ENCODE assay signal across 17 mouse cellular contexts in genomic region chr15:99431967-99432366, GRCm38 (mm10). TPM values are rescaled to one million over a fixed set of nuclear protein-coding genes. Genes with fewer than 3 reads are reported as not detected.
DNase-seq lines count a peak whose midpoint lies in the region; ATAC-seq and TF ChIP-seq lines count a peak whose summit lies in the region.
"Had no signal": no experiment of that assay in that cellular context is flagged by ENCODE, and none has a peak within 500 bp of the region (broad histone marks: within the 10 kb centered on the region; RNA-seq: fewer than 3 reads in every experiment).

No protein-coding gene starts in this region.

- ATAC-seq in heart, embryonic 16.5 days (replicated peaks; ENCODE audit: extremely low read depth, insufficient read depth, low FRiP score) = 0 out of 2 replicates have a peak, but pooled peaks have one; percentile 15
- ATAC-seq in limb, embryonic 15.5 days (ENCODE audit: insufficient number of reproducible peaks, low FRiP score, low TSS enrichment, low read depth) = no peak
- no peak for ATAC-seq in forebrain, embryonic 13.5 days

- DNase-seq in adrenal gland, postnatal 14 days = peak; percentile 29
- DNase-seq in adrenal gland, adult 8-10 months = no peak
- peak; percentile 40 for DNase-seq in kidney, adult 2 months
- no peak for DNase-seq in kidney, adult 8-10 months
- no peak for DNase-seq in frontal cortex, postnatal 25 days (ENCODE audit: low spot score in 2 of 2)
- DNase-seq: adrenal gland, postnatal 10 days; cerebellum, adult 9-11 months; right cerebral cortex, adult 18-20 months; thymus, postnatal 36 days had no signal

- H3K4me1 ChIP-seq in kidney, adult 2 months (ENCODE audit: control insufficient read depth, insufficient read depth, low read length) = peaks cover 3% of the 10 kb centered on the region; the same call in 1 of the 2 replicates
- peaks cover 30% of the 10 kb centered on the region for H3K4me1 ChIP-seq in heart, embryonic 16.5 days (ENCODE audit: control insufficient read depth, insufficient read depth, low read length)
- peaks cover 61% of the 10 kb centered on the region for H3K4me1 ChIP-seq in limb, embryonic 15.5 days
- H3K4me1 ChIP-seq in forebrain, embryonic 13.5 days = peaks cover 11% of the 10 kb centered on the region

- no peak overlapping the region; the same call in 1 of the 2 replicates for H3K9ac ChIP-seq in heart, embryonic 16.5 days (ENCODE audit: low read length)
- no peak overlapping the region for H3K9ac ChIP-seq in limb, embryonic 15.5 days
- no peak overlapping the region for H3K9ac ChIP-seq in forebrain, embryonic 13.5 days
- H3K9ac ChIP-seq: lung, embryonic 15.5 days had no signal

- TF ChIP-seq POLR2A in kidney, adult 2 months (IDR thresholded peaks at IDR 0.05; ENCODE audit: low read depth, low read length) = no peak

- no peaks in the 10 kb centered on the region for H3K36me3 ChIP-seq in kidney, adult 2 months (ENCODE audit: control insufficient read depth, insufficient read depth, low read length)
- peaks cover 27% of the 10 kb centered on the region for H3K36me3 ChIP-seq in heart, embryonic 16.5 days (ENCODE audit: control insufficient read depth, insufficient read depth)
- peaks cover 54% of the 10 kb centered on the region for H3K36me3 ChIP-seq in limb, embryonic 15.5 days
- H3K36me3 ChIP-seq in forebrain, embryonic 13.5 days (ENCODE audit: poor library complexity, severe bottlenecking) = peaks cover 69% of the 10 kb centered on the region

- WGBS in kidney, adult 2 months = 30% methylated on average over 8 of the region's 8 CpGs
- WGBS in heart, embryonic 16.5 days = 42% methylated on average over 8 of the region's 8 CpGs
- WGBS in limb, embryonic 15.5 days = 78% methylated on average over 8 of the region's 8 CpGs
- 95% methylated on average over 8 of the region's 8 CpGs for WGBS in forebrain, embryonic 13.5 days

- no peak overlapping the region for H3K4me3 ChIP-seq in kidney, adult 2 months (ENCODE audit: insufficient read depth, low read depth, low read length)
- H3K4me3 ChIP-seq in heart, embryonic 16.5 days (ENCODE audit: low read length) = no peak overlapping the region
- no peak overlapping the region for H3K4me3 ChIP-seq in limb, embryonic 15.5 days
- H3K4me3 ChIP-seq in forebrain, embryonic 13.5 days = no peak overlapping the region
- H3K4me3 ChIP-seq: erythroblast, embryonic 14.5 days; lung, embryonic 15.5 days; megakaryocyte, embryonic 14.5 days had no signal

- TF ChIP-seq CTCF in kidney, adult 2 months (conservative IDR thresholded peaks at IDR 0.05; ENCODE audit: insufficient read depth, insufficient read length, low read depth, low read length) = no peak

- no peak overlapping the region for H3K4me2 ChIP-seq in heart, embryonic 16.5 days (ENCODE audit: low read depth, low read length)
- H3K4me2 ChIP-seq in limb, embryonic 15.5 days = no peak overlapping the region
- no peak overlapping the region for H3K4me2 ChIP-seq in forebrain, embryonic 13.5 days
- H3K4me2 ChIP-seq: liver, embryonic 11.5 days; lung, embryonic 15.5 days had no signal

- no peaks in the 10 kb centered on the region for H3K9me3 ChIP-seq in heart, embryonic 16.5 days (replicated peaks; ENCODE audit: control insufficient read depth, low read length)
- H3K9me3 ChIP-seq in limb, embryonic 15.5 days = no peaks in the 10 kb centered on the region
- no peaks in the 10 kb centered on the region for H3K9me3 ChIP-seq in forebrain, embryonic 13.5 days (replicated peaks)
- H3K9me3 ChIP-seq: lung, embryonic 15.5 days; megakaryocyte, embryonic 14.5 days had no signal

- no peak overlapping the region for H3K27ac ChIP-seq in kidney, adult 2 months (ENCODE audit: insufficient read depth, low read depth, low read length)
- H3K27ac ChIP-seq in heart, embryonic 16.5 days (ENCODE audit: low read length) = peak overlapping the region; percentile 41; the same call in 1 of the 2 replicates
- H3K27ac ChIP-seq in limb, embryonic 15.5 days = peak overlapping the region; percentile 48
- H3K27ac ChIP-seq in forebrain, embryonic 13.5 days = no peak overlapping the region
- H3K27ac ChIP-seq: stomach, postnatal 0 days had no signal

- no peaks in the 10 kb centered on the region for H3K27me3 ChIP-seq in kidney, adult 2 months (replicated peaks; ENCODE audit: control insufficient read depth, insufficient read depth, low read length)
- H3K27me3 ChIP-seq in heart, embryonic 16.5 days (ENCODE audit: control insufficient read depth, insufficient read depth, low read length) = no peaks in the 10 kb centered on the region
- H3K27me3 ChIP-seq in limb, embryonic 15.5 days = no peaks in the 10 kb centered on the region
- no peaks in the 10 kb centered on the region for H3K27me3 ChIP-seq in forebrain, embryonic 13.5 days
- H3K27me3 ChIP-seq: lung, embryonic 15.5 days; megakaryocyte, embryonic 14.5 days had no signal

RNA-seq across cellular contexts. Expression of gene Nckap5l, which starts 25.6 kb away (rescaled TPM):
- total RNA-seq in adrenal gland, postnatal 14 days (2021) = 25.6 and 29.0 TPM in 2 replicates
- total RNA-seq in adrenal gland, adult 8-10 months (2022) = 10 to 100 TPM; 20.2 to 54.8 (median 28.3) TPM
- polyA plus RNA-seq in kidney, adult 2 months (2012; rRNA removed) = 3.1 and 3.9 TPM in 2 replicates
- polyA plus RNA-seq in heart, embryonic 16.5 days (2015; fragmentation: Nextera tagmentation; extraction: Ambion mirVana) = 6.6 and 7.9 TPM in 2 replicates
- polyA plus RNA-seq in limb, embryonic 15.5 days (2015; fragmentation: Nextera tagmentation; extraction: Ambion mirVana) = 10.5 and 12.3 TPM in 2 replicates
- 9.3 and 13.4 TPM in 2 replicates for polyA plus RNA-seq in forebrain, embryonic 13.5 days (2015; fragmentation: Nextera tagmentation; extraction: Ambion mirVana)

RNA-seq across cellular contexts. Expression of gene Tmbim6, which starts 39.3 kb away (rescaled TPM):
- total RNA-seq in adrenal gland, postnatal 14 days (2021) = 571 and 598 TPM in 2 replicates
- total RNA-seq in adrenal gland, adult 8-10 months (2022) = 100 to 1,000 TPM; 442 to 837 (median 596) TPM
- polyA plus RNA-seq in kidney, adult 2 months (2012; rRNA removed) = 2,322 and 2,701 TPM in 2 replicates
- polyA plus RNA-seq in heart, embryonic 16.5 days (2015; fragmentation: Nextera tagmentation; extraction: Ambion mirVana) = 273 and 290 TPM in 2 replicates
- polyA plus RNA-seq in limb, embryonic 15.5 days (2015; fragmentation: Nextera tagmentation; extraction: Ambion mirVana) = 327 and 351 TPM in 2 replicates
- polyA plus RNA-seq in forebrain, embryonic 13.5 days (2015; fragmentation: Nextera tagmentation; extraction: Ambion mirVana) = 227 and 249 TPM in 2 replicates

RNA-seq across cellular contexts. Expression of gene Bcdin3d, which starts 42.6 kb away (rescaled TPM):
- total RNA-seq in adrenal gland, postnatal 14 days (2021) = 3.9 and 6.8 TPM in 2 replicates
- 1 to 10 TPM; 5.2 to 8.1 (median 7.1) TPM for total RNA-seq in adrenal gland, adult 8-10 months (2022)
- 5.8 and 7.0 TPM in 2 replicates for polyA plus RNA-seq in kidney, adult 2 months (2012; rRNA removed)
- polyA plus RNA-seq in heart, embryonic 16.5 days (2015; fragmentation: Nextera tagmentation; extraction: Ambion mirVana) = 12.5 and 13.0 TPM in 2 replicates
- polyA plus RNA-seq in limb, embryonic 15.5 days (2015; fragmentation: Nextera tagmentation; extraction: Ambion mirVana) = 12.7 and 15.1 TPM in 2 replicates
- polyA plus RNA-seq in forebrain, embryonic 13.5 days (2015; fragmentation: Nextera tagmentation; extraction: Ambion mirVana) = 24.7 and 25.4 TPM in 2 replicates

Comparison
In these comparisons a context has a peak if more than half of its experiments do, and no peak if none do; other contexts are left out.
1. DNase-seq: peak in adrenal gland, postnatal 14 days (single experiment) and kidney, adult 2 months (single experiment); none in adrenal gland, adult 8-10 months (single experiment), kidney, adult 8-10 months (0 of 2) and frontal cortex, postnatal 25 days (0 of 2).
2. H3K27ac ChIP-seq: peak in heart, embryonic 16.5 days (single experiment) and limb, embryonic 15.5 days (single experiment); none in kidney, adult 2 months (single experiment) and forebrain, embryonic 13.5 days (single experiment).